Mouse (Mus musculus) erythroblast, embryonic 14.5 days (primary cell): ENCODE results near the gene Mansc1.

Source experiments
- GATA1 ChIP-seq: IDR thresholded peaks from 2 replicates; pipeline ENCODE4 v1.6.1; 2012; ENCODE audit warnings: low read length, inconsistent platforms, mixed read lengths
- TAL1 ChIP-seq: IDR thresholded peaks from 3 replicates; pipeline ENCODE4 v1.6.1; 2012; ENCODE audit warnings: low read length, inconsistent platforms, mixed read lengths

- TF ChIP-seq GATA1 (no peak), TAL1 (no peak)
These were observed at the start of gene Mansc1 for GRCm38 (mm10) chr6:134631947-134632687.
